ENCODE assay signal across 8 mouse cellular contexts in the genomic region with DNA sequence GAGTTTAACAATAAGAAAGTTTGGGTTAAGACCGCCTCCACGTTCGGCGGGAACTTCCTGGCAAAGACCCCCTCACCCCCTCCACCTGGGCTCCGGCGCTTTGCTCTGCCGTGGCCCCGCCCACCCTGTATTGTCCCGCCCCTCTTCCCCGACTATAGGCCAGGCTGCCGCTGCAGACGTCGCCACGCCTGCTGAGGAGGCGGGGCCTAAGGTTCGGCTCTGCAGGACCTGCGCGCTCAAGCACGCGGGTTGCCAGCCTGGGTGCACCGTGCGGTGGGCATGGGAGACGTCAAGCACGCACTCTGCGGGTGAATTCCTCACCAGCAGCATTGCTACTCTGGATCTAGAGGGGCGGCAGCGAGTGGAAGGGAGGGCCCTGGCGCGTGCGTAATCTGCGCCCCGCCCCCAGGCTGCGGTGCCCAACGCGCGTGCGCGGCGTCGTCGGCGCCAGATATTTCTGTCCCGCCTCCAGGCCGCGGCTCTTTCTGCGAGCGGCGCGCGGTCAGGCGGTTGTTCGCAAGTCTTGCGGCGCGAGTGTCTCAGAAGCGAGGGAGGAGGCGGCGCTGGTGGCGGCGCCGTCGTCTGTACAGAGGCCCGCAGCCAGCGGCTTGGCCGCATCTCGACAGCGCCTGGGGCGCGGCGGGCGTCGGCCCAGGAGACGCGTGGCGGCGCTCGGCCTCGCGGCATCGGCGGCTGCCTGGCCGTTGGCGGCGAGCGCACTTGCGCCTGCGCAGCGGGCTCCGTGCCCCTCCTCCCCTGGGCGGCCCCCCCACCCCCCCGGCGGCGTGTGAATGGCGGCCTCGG. TPM values are rescaled to one million over a fixed set of nuclear protein-coding genes. Genes with fewer than 3 reads are reported as not detected.
A peak's percentile ranks its signal among the peaks of the same experiment; 100 is the strongest.
DNase-seq lines count a peak whose midpoint lies in the region; ATAC-seq lines count a peak whose summit lies in the region.

No protein-coding gene starts in this region.

- H3K27ac ChIP-seq in hindbrain, embryonic 16.5 days (ENCODE audit: low read depth, low read length): peak overlapping the region; percentile 99

- H3K27me3 ChIP-seq in hindbrain, embryonic 16.5 days (replicated peaks; ENCODE audit: control insufficient read depth, insufficient read depth, low read length): no peaks in the 10 kb centered on the region

- peak; percentile 88 for ATAC-seq in hindbrain, embryonic 16.5 days

- H3K4me3 ChIP-seq in hindbrain, embryonic 16.5 days (ENCODE audit: low read length): peak overlapping the region; percentile 62

- H3K9ac ChIP-seq in hindbrain, embryonic 16.5 days (ENCODE audit: low read depth, low read length): peak overlapping the region; percentile 85

- 0% methylated on average over 73 of the region's 95 CpGs for WGBS in hindbrain, embryonic 16.5 days

- H3K4me1 ChIP-seq in hindbrain, embryonic 16.5 days (ENCODE audit: control insufficient read depth, insufficient read depth, low read depth, low read length): peaks cover 31% of the 10 kb centered on the region

- H3K9me3 ChIP-seq in hindbrain, embryonic 16.5 days (ENCODE audit: control insufficient read depth, low read length): no peaks in the 10 kb centered on the region

- peak; percentile 98 for DNase-seq in ZHBTc4 (ENCODE audit: low read depth, low spot score)
- DNase-seq in cerebellum, postnatal 4 days (ENCODE audit: low spot score in 2 of 2): peak; percentile 83 to 96
- peak; percentile 92 for DNase-seq in gastrocnemius, adult 18-20 months (ENCODE audit: low spot score)
- DNase-seq in left cerebral cortex, adult 18-20 months (ENCODE audit: low spot score in 2 of 2): peak; percentile 92 to 95
- DNase-seq in lung, postnatal 4 days: peak; percentile 95
- DNase-seq in retina, postnatal 1 day: peak; percentile 96
- DNase-seq in thymus, postnatal 4 days: peak; percentile 97

- peak overlapping the region; percentile 98 for H3K4me2 ChIP-seq in hindbrain, embryonic 16.5 days (ENCODE audit: low read length)

- peaks cover 28% of the 10 kb centered on the region for H3K36me3 ChIP-seq in hindbrain, embryonic 16.5 days (ENCODE audit: control insufficient read depth, insufficient read depth, low read length)

RNA-seq across cellular contexts. Expression of a gene that starts 10.5 kb away (rescaled TPM):
- 100 to 1,000 TPM in 1 of 2 experiments, 10 to 100 TPM in 1; 95.4 to 103 TPM for total RNA-seq in gastrocnemius, adult 18-20 months (2021)
- polyA plus RNA-seq in hindbrain, embryonic 16.5 days (2015; fragmentation: Nextera tagmentation; extraction: Ambion mirVana): 174 TPM in 2 replicates
- total RNA-seq in left cerebral cortex, adult 18-20 months (2021): 100 to 1,000 TPM; 132 to 156 TPM

RNA-seq across cellular contexts. Expression of a gene that starts 13.9 kb away (rescaled TPM):
- total RNA-seq in gastrocnemius, adult 18-20 months (2021): 100 to 1,000 TPM; 148 to 149 TPM
- polyA plus RNA-seq in hindbrain, embryonic 16.5 days (2015; fragmentation: Nextera tagmentation; extraction: Ambion mirVana): 41.3 and 64.6 TPM in 2 replicates
- total RNA-seq in left cerebral cortex, adult 18-20 months (2021): 100 to 1,000 TPM; 234 to 240 TPM

RNA-seq across cellular contexts. Expression of a gene that starts 14.3 kb away (rescaled TPM):
- 1 to 10 TPM; 3.2 to 4.0 TPM for total RNA-seq in gastrocnemius, adult 18-20 months (2021)
- polyA plus RNA-seq in hindbrain, embryonic 16.5 days (2015; fragmentation: Nextera tagmentation; extraction: Ambion mirVana): 38.3 and 41.4 TPM in 2 replicates
- total RNA-seq in left cerebral cortex, adult 18-20 months (2021): 10 to 100 TPM; 35.3 to 38.3 TPM

RNA-seq across cellular contexts. Expression of a gene that starts 25.2 kb away (rescaled TPM):
- 10 to 100 TPM; 63.6 to 65.9 TPM for total RNA-seq in gastrocnemius, adult 18-20 months (2021)
- 165 and 195 TPM in 2 replicates for polyA plus RNA-seq in hindbrain, embryonic 16.5 days (2015; fragmentation: Nextera tagmentation; extraction: Ambion mirVana)
- total RNA-seq in left cerebral cortex, adult 18-20 months (2021): 100 to 1,000 TPM; 206 to 207 TPM

RNA-seq across cellular contexts. Expression of a gene that starts 26.1 kb away (rescaled TPM):
- under 1 TPM in 1 of 2 experiments, not detected in 1; 0.28 TPM for total RNA-seq in gastrocnemius, adult 18-20 months (2021)
- 0.38 and 0.46 TPM in 2 replicates for polyA plus RNA-seq in hindbrain, embryonic 16.5 days (2015; fragmentation: Nextera tagmentation; extraction: Ambion mirVana)
- total RNA-seq in left cerebral cortex, adult 18-20 months (2021): under 1 TPM in 1 of 2 experiments, not detected in 1; 0.28 TPM

Comparison
In these comparisons a context has a peak if more than half of its experiments do, and no peak if none do; other contexts are left out.
1. Peak in every context shown above with its lines: DNase-seq, ATAC-seq, H3K4me3 ChIP-seq and H3K27ac ChIP-seq.
2. RNA of a gene that starts 14.3 kb away (total RNA-seq): 35.3 to 38.3 TPM in left cerebral cortex, adult 18-20 months; 3.2 to 4.0 TPM in gastrocnemius, adult 18-20 months; every median in the first group is over 4 times any median in the second.